Mouse (Mus musculus): Measurements from ENCODE around the gene Fv1.

Fv1 gene

GRCm38 (mm10) chr4:147884138-147884537 lies 15.4 kb downstream of the Fv1 start:
- DNase-seq (ENCODE audit: low spot score in 2 of 2): no peak

- DNase-seq (ENCODE audit: low spot score in 2 of 2): no peak
These were observed 17.4 kb downstream of the Fv1 start for GRCm38 (mm10) chr4:147886158-147886557.

- DNase-seq (ENCODE audit: low spot score in 2 of 2): no peak
These were observed 18.5 kb downstream of the Fv1 start for GRCm38 (mm10) chr4:147887277-147887676.

- no peak for DNase-seq (ENCODE audit: low spot score in 2 of 2)
These were observed 19.5 kb downstream of the Fv1 start for GRCm38 (mm10) chr4:147888237-147888636.

- no peak for DNase-seq (ENCODE audit: low spot score in 2 of 2)
These were observed 21.6 kb downstream of the Fv1 start for GRCm38 (mm10) chr4:147890341-147890740.

- DNase-seq (ENCODE audit: low spot score in 2 of 2): no peak
These were observed 27.1 kb downstream of the Fv1 start for GRCm38 (mm10) chr4:147895815-147896330.

GRCm38 (mm10) chr4:147896411-147896810 lies 27.6 kb downstream of the Fv1 start:
- DNase-seq (ENCODE audit: low spot score in 2 of 2): no peak

- DNase-seq (ENCODE audit: low spot score in 2 of 2): no peak
These were observed 28.6 kb downstream of the Fv1 start for GRCm38 (mm10) chr4:147897348-147897747.

- no peak for DNase-seq (ENCODE audit: low spot score in 2 of 2)
These were observed 31.7 kb downstream of the Fv1 start for GRCm38 (mm10) chr4:147900452-147900851.

GRCm38 (mm10) chr4:147902906-147903500 lies 34.2 kb downstream of the Fv1 start:
- DNase-seq (ENCODE audit: low spot score in 2 of 2): no peak

- no peak for DNase-seq (ENCODE audit: low spot score in 2 of 2)
These were observed 34.8 kb downstream of the Fv1 start for GRCm38 (mm10) chr4:147903601-147904000.

GRCm38 (mm10) chr4:147904313-147905089 lies 35.7 kb downstream of the Fv1 start, which contains the start of gene Mfn2:
Gene Mfn2, minus strand, starts transcription at chr4:147904704.
- DNase-seq (ENCODE audit: low spot score in 2 of 2): peak; percentile 83 to 85

GRCm38 (mm10) chr4:147905090-147905659 lies 36.4 kb downstream of the Fv1 start:
- DNase-seq (ENCODE audit: low spot score in 2 of 2): peak in 1 of 2 experiments; percentile 14

GRCm38 (mm10) chr4:147906230-147906629 lies 37.5 kb downstream of the Fv1 start:
- DNase-seq (ENCODE audit: low spot score in 2 of 2): no peak

- DNase-seq (ENCODE audit: low spot score in 2 of 2): no peak
These were observed 40.7 kb downstream of the Fv1 start for GRCm38 (mm10) chr4:147909486-147909885.

GRCm38 (mm10) chr4:147918459-147919121 lies 49.8 kb downstream of the Fv1 start:
- peak in 1 of 2 experiments; percentile 31 for DNase-seq (ENCODE audit: low spot score in 2 of 2)

Data from thymus, postnatal 10 days (tissue).